8 mouse cellular contexts compared by ENCODE assay signal in genomic region chr19:43832425-43833069, GRCm38 (mm10). TPM values are rescaled to one million over a fixed set of nuclear protein-coding genes. Genes with fewer than 3 reads are reported as not detected.
DNase-seq lines count a peak whose midpoint lies in the region; ATAC-seq and TF ChIP-seq lines count a peak whose summit lies in the region.

No protein-coding gene starts in this region.

- H3K9me3 ChIP-seq in MEL (replicated peaks; ENCODE audit: insufficient read depth, low read length), result no peaks in the 10 kb centered on the region

- no peaks in the 10 kb centered on the region for H3K79me2 ChIP-seq in MEL (ENCODE audit: control insufficient read depth, insufficient read depth, low read length, poor library complexity)

- no peak overlapping the region for H3K9ac ChIP-seq in MEL (ENCODE audit: control insufficient read depth, low read depth, low read length, poor library complexity, severe bottlenecking)

- H3K4me1 ChIP-seq in MEL (ENCODE audit: control insufficient read depth in 1 of 2, insufficient read depth in 2 of 2, low read length in 2 of 2), result 0 out of 4 replicates have a peak, but pooled peaks cover 0 to 3% of the 10 kb centered on the region in 2 experiments

- no peak overlapping the region for H3K27ac ChIP-seq in MEL (ENCODE audit: control insufficient read depth, low read depth, low read length)

- TF ChIP-seq CTCF in MEL (IDR thresholded peaks at IDR 0.05 in 2 of 3, conservative IDR thresholded peaks at IDR 0.05 in 1 of 3; ENCODE audit: control insufficient read depth in 1 of 3, insufficient read depth in 1 of 3, low read depth in 2 of 3, low read length in 3 of 3, poor library complexity in 1 of 3, severe bottlenecking in 1 of 3), result peak in 2 of 3 experiments; percentile 95 to 97

- H3K36me3 ChIP-seq in MEL (ENCODE audit: control insufficient read depth in 1 of 2, insufficient read depth in 2 of 2, low read length in 2 of 2), result no peaks in the 10 kb centered on the region

- DNase-seq in MEL (ENCODE audit: low read depth, low spot score), result peak; percentile 88
- DNase-seq in brain, adult 2 months (ENCODE audit: low read depth, low spot score), result peak; percentile 73
- DNase-seq in heart, postnatal 4 days, result peak; percentile 82
- DNase-seq in layer of hippocampus, postnatal 14 days (ENCODE audit: low spot score in 2 of 2), result peak; percentile 84 to 88
- peak; percentile 83 for DNase-seq in lung, postnatal 36 days
- DNase-seq in right cerebral cortex, adult 18-20 months, result peak; percentile 48
- DNase-seq in urinary bladder, postnatal 36 days (ENCODE audit: low spot score in 2 of 2), result peak; percentile 57 to 65

- no peak for TF ChIP-seq EP300 in MEL (IDR thresholded peaks at IDR 0.05; ENCODE audit: low read depth in 1 of 2, low read length in 2 of 2)

- TF ChIP-seq POLR2A in MEL (IDR thresholded peaks at IDR 0.05; ENCODE audit: control insufficient read depth in 1 of 2, insufficient read depth in 1 of 2, low read depth in 1 of 2, low read length in 2 of 2, poor library complexity in 1 of 2), result no peak

- no peak overlapping the region for H3K4me3 ChIP-seq in MEL (ENCODE audit: control insufficient read depth in 1 of 2, insufficient read depth in 1 of 2, low read depth in 2 of 2, low read length in 2 of 2)

- ATAC-seq in erythroblast, adult 5-6 weeks (replicated peaks; ENCODE audit: low FRiP score, poor library complexity, severe bottlenecking), result peak; percentile 67; the same call in 1 of the 2 replicates

- peaks cover 0 to 4% of the 10 kb centered on the region in 2 experiments; a peak in 2 of 4 replicates for H3K27me3 ChIP-seq in MEL (ENCODE audit: control insufficient read depth in 1 of 2, insufficient read depth in 2 of 2, low read length in 2 of 2)

- peak; percentile 100 for TF ChIP-seq RAD21 in MEL (IDR thresholded peaks at IDR 0.05; ENCODE audit: low read depth, low read length)

TF ChIP-seq in MEL, 35 proteins besides CTCF, POLR2A, EP300 and RAD21:
- TF ChIP-seq MAFK (IDR thresholded peaks at IDR 0.05; ENCODE audit: borderline replicate concordance, low read depth, low read length) (0 out of 2 replicates have a peak, but pooled peaks have one; percentile 46), GATA1 (IDR thresholded peaks at IDR 0.05; ENCODE audit: low read depth, low read length) (peak; percentile 18; the same call in 1 of the 2 replicates), SMC3 (IDR thresholded peaks at IDR 0.05; ENCODE audit: low read depth, low read length) (peak; percentile 95), HCFC1 (IDR thresholded peaks at IDR 0.05; ENCODE audit: low read depth, low read length) (0 out of 2 replicates have a peak, but pooled peaks have one; percentile 19), SIN3A (IDR thresholded peaks at IDR 0.05; ENCODE audit: low read length) (no peak; the same call in 1 of the 2 replicates), BHLHE40 (IDR thresholded peaks at IDR 0.05; ENCODE audit: borderline replicate concordance, low read depth, low read length) (0 out of 2 replicates have a peak, but pooled peaks have one; percentile 49), ZC3H11A (IDR thresholded peaks at IDR 0.05; ENCODE audit: low read depth, low read length) (peak; percentile 94), ELF1 (IDR thresholded peaks at IDR 0.05; ENCODE audit: low read depth, low read length) (no peak), NELFE (IDR thresholded peaks at IDR 0.05; ENCODE audit: low read depth, low read length) (no peak), GABPA (IDR thresholded peaks at IDR 0.05; ENCODE audit: low read depth, low read length) (no peak), MYC (IDR thresholded peaks at IDR 0.05; ENCODE audit: low read depth, low read length) (0 out of 2 replicates have a peak, but pooled peaks have one; percentile 33), MAX (IDR thresholded peaks at IDR 0.05; ENCODE audit: low read length) (peak; percentile 80), TBP (IDR thresholded peaks at IDR 0.05; ENCODE audit: low read depth, low read length) (peak; percentile 48; the same call in 1 of the 2 replicates), USF1 (IDR thresholded peaks at IDR 0.05; ENCODE audit: low read depth, low read length) (peak; percentile 61), ZNF384 (IDR thresholded peaks at IDR 0.05; ENCODE audit: low read depth, low read length) (no peak)
TF ChIP-seq in MEL: peak in this region for 10.

RNA-seq across cellular contexts. Expression of gene Abcc2, which starts 50.6 kb away (rescaled TPM):
- not detected in 2 replicates for total RNA-seq in MEL (2012; rRNA removed)
- polyA plus RNA-seq in MEL (2012; ENCODE audit: insufficient read depth in 1 of 2, insufficient read length in 2 of 2, low read depth in 1 of 2, low replicate concordance in 2 of 2, missing spikeins in 1 of 2), result under 1 TPM in 1 of 2 experiments, not detected in 1; 0.04 TPM
- 0.38 TPM in 1 of 2 replicates, not detected in the other for total RNA-seq in erythroblast, adult 5-6 weeks (2015; ENCODE audit: low replicate concordance)
- 1.4 and 3.8 TPM in 2 replicates for total RNA-seq in erythroblast, adult 5-6 weeks (2017; ENCODE audit: low replicate concordance)
- total RNA-seq in heart, postnatal 4 days (2021), result not detected
- under 1 TPM; 0.07 to 0.10 TPM for total RNA-seq in layer of hippocampus, postnatal 14 days (2021)
